Mouse (Mus musculus): ENCODE results near the gene Efcab1. TPM values are rescaled to one million over a fixed set of nuclear protein-coding genes. Genes with fewer than 3 reads are reported as not detected.
"Not testable (repeated sequence)": the region's sequence is repeated elsewhere in the genome, so short reads cannot be mapped to it uniquely, and the experiment has no call there.

Gene Efcab1
- polyA plus RNA-seq, 1 experiment from 2014 or later = 14.6 TPM

DNA sequence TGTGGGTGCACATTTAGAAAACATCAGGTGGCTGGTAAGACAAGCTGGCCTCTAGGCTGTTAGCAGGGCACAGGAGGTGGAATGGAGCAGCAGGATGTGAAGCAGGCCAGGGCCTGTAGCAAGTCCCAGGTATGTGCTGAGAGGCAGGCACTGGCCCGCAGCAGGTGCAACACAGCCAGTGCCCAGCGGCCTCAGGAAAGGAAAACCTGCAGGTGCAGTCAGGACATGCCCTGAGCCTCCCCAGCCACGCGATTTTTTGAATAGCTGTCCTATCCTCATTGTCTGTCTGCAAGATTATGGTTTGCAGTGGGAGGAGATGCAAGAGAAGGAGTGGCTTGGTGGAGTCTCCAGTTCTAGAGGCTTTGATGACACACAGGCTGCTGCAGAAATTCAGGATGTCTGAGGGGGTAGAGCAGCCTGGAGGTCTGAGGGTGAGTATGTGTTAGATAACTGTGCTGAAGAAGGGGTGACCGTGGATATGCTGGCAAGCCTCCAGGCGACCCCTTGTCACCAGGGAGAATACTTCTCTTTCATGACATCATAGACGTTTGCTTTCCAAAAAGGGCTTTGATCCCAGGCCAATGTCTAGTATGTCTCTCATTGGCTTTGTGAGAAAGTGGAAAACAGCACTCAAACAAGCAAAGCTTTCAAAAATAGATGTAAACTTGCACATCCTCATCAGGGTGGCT, 30.2 kb downstream of the Efcab1 start:
- H3K9ac ChIP-seq (replicated peaks; ENCODE audit: low read depth, low read length); H3K4me3 ChIP-seq (ENCODE audit: low read depth, low read length); H3K36me3 ChIP-seq (ENCODE audit: control insufficient read depth, insufficient read depth, low read length); H3K4me1 ChIP-seq (ENCODE audit: control insufficient read depth, insufficient read depth, low read length); H3K4me2 ChIP-seq (ENCODE audit: low read depth, low read length); H3K9me3 ChIP-seq (ENCODE audit: control insufficient read depth, low read length); ATAC-seq (ENCODE audit: low read depth); H3K27ac ChIP-seq (ENCODE audit: low read depth, low read length); H3K27me3 ChIP-seq (ENCODE audit: control insufficient read depth, insufficient read depth, low read length): not testable (repeated sequence)
- WGBS = 58% methylated on average over 7 of the region's 7 CpGs

DNA sequence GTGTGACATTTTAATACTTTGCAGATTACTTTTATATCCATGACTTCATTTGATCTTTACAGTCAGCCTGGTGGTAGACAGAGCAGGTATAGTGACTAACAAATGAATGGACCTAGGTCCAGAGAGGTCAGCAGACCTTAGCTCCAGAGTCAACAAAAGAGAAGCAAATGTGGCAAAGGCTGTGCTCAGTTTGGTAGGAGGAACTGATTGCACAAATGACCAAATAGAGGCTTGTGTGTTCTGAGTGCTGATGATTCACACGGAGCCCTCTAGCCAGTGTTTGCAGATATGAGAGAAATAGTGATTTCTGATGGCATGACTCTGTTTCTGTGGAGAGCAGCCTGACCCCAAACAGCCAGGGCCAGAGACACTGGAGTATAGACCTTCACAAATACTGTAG, 33.1 kb downstream of the Efcab1 start:
- Histone ChIP-seq H3K4me2 (ENCODE audit: low read depth, low read length) (no peak overlapping the region), H3K27me3 (ENCODE audit: control insufficient read depth, insufficient read depth, low read length) (no peaks in the 10 kb centered on the region), H3K4me1 (ENCODE audit: control insufficient read depth, insufficient read depth, low read length) (no peaks in the 10 kb centered on the region), H3K9ac (replicated peaks; ENCODE audit: low read depth, low read length) (no peak overlapping the region), H3K27ac (ENCODE audit: low read depth, low read length) (no peak overlapping the region), H3K9me3 (ENCODE audit: control insufficient read depth, low read length) (no peaks in the 10 kb centered on the region), H3K4me3 (ENCODE audit: low read depth, low read length) (no peak overlapping the region), H3K36me3 (ENCODE audit: control insufficient read depth, insufficient read depth, low read length) (no peaks in the 10 kb centered on the region)
- ATAC-seq (ENCODE audit: low read depth) = no peak
- WGBS = 88% methylated on average over 1 of the region's 1 CpGs

DNA sequence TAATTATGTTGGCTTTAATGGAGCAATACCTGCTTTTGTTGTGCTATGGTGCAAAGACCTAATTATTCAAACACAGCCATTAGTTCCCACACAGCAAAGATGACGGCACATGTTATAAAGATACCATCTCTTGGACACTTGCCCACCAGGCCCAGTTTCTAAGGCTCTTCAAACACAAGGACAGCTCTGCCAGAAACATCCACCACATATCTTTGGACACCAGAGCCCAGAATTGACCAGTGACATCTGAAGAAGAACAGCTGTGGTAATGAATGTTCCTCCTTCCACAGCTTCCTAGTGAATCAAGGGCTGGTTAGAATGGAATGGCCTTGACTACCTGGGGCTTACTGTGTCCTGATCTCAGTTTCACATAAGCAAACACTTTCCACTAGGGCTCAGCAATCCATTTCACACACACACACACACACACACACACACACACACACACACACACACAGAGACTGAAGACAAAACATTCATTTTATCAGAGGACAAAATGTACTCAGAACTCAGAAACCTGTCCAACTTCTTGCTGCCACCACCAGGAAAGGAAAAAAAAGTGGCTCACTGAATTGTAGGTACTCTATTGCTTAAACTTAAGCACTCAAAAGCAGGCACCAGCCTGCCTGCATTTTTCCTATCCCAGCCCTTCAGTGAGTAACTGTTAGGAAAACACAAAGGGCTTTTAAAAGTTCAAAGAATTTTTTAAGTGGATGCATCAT, 33.7 kb downstream of the Efcab1 start:
- Histone ChIP-seq H3K27me3 (ENCODE audit: control insufficient read depth, insufficient read depth, low read length) (no peaks in the 10 kb centered on the region), H3K9ac (replicated peaks; ENCODE audit: low read depth, low read length) (no peak overlapping the region), H3K27ac (ENCODE audit: low read depth, low read length) (no peak overlapping the region), H3K4me2 (ENCODE audit: low read depth, low read length) (no peak overlapping the region), H3K9me3 (ENCODE audit: control insufficient read depth, low read length) (no peaks in the 10 kb centered on the region), H3K36me3 (ENCODE audit: control insufficient read depth, insufficient read depth, low read length) (no peaks in the 10 kb centered on the region), H3K4me1 (ENCODE audit: control insufficient read depth, insufficient read depth, low read length) (no peaks in the 10 kb centered on the region), H3K4me3 (ENCODE audit: low read depth, low read length) (no peak overlapping the region)
- ATAC-seq (ENCODE audit: low read depth) = no peak
- WGBS = 70% methylated on average over 1 of the region's 1 CpGs

DNA sequence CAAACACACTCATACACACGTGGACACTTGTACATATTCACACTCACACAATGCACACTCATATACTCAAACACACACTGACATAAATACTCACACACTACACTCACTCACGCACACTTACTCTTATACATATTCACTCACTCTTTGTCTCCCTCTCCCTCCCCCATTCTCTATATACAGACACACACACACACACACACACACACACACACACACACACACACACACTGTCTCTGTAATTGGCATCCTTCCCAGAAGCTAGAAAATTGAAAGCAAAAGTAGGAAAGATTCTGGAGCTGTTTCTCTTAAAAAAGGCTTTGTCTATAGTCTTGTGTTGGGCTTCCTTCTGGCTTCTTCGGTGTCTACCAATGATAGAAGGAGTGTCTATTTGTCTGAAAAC, 34.5 kb downstream of the Efcab1 start:
- no peaks in the 10 kb centered on the region for H3K4me1 ChIP-seq (ENCODE audit: control insufficient read depth, insufficient read depth, low read length)
- no peak overlapping the region for H3K4me2 ChIP-seq (ENCODE audit: low read depth, low read length)
- no peak overlapping the region for H3K4me3 ChIP-seq (ENCODE audit: low read depth, low read length)
- H3K9me3 ChIP-seq (ENCODE audit: control insufficient read depth, low read length) = no peaks in the 10 kb centered on the region
- no peak overlapping the region for H3K9ac ChIP-seq (replicated peaks; ENCODE audit: low read depth, low read length)
- H3K36me3 ChIP-seq (ENCODE audit: control insufficient read depth, insufficient read depth, low read length) = no peaks in the 10 kb centered on the region
- 66% methylated on average over 3 of the region's 3 CpGs for WGBS
- H3K27me3 ChIP-seq (ENCODE audit: control insufficient read depth, insufficient read depth, low read length) = no peaks in the 10 kb centered on the region
- ATAC-seq (ENCODE audit: low read depth) = no peak
- no peak overlapping the region for H3K27ac ChIP-seq (ENCODE audit: low read depth, low read length)

DNA sequence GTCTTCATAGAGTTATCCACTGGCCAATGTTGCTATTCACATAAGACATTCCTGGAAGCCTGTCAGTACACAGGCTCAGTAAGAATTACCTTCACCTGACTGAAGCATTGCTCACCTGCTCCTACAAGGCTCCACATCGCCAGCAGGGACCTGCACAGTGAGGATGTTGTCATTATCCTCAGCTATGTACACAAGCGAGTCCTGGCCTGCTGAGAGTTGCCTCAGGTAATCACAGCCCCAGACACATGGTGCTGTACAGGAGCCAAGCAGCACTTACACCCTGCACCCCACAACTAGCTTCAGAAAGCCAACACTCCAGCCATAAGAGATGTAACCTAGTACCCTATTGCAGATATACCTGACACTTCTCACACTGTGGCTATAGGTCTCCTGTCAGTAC, 37.1 kb downstream of the Efcab1 start:
- Histone ChIP-seq H3K36me3 (ENCODE audit: control insufficient read depth, insufficient read depth, low read length) (no peaks in the 10 kb centered on the region), H3K4me2 (ENCODE audit: low read depth, low read length) (no peak overlapping the region), H3K27me3 (ENCODE audit: control insufficient read depth, insufficient read depth, low read length) (no peaks in the 10 kb centered on the region), H3K27ac (ENCODE audit: low read depth, low read length) (no peak overlapping the region), H3K4me1 (ENCODE audit: control insufficient read depth, insufficient read depth, low read length) (no peaks in the 10 kb centered on the region), H3K9me3 (ENCODE audit: control insufficient read depth, low read length) (no peaks in the 10 kb centered on the region), H3K9ac (replicated peaks; ENCODE audit: low read depth, low read length) (no peak overlapping the region), H3K4me3 (ENCODE audit: low read depth, low read length) (no peak overlapping the region)
- no peak for ATAC-seq (ENCODE audit: low read depth)
- WGBS = 80% methylated on average over 2 of the region's 2 CpGs

DNA sequence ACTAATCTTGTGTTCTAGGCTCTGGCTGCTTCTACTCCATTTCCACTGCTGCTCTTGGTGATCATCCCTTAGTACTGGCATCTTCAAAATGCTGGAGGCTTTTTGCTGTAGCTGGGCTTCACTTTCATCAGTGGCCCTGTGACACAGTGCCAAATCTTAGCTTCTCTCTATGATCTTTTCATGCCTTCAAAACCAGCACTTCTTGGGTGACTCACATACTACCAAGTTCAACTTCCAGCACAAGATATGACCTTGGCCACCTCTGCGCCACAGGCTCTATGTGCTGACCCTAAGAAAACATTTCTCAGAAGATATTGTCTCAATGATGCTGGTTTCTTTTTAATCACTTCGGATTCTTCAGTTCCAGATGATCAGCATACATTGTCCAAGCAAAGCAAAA, 41.2 kb downstream of the Efcab1 start:
- not testable (repeated sequence) for H3K27me3 ChIP-seq (ENCODE audit: control insufficient read depth, insufficient read depth, low read length); H3K4me2 ChIP-seq (ENCODE audit: low read depth, low read length); H3K4me1 ChIP-seq (ENCODE audit: control insufficient read depth, insufficient read depth, low read length); H3K4me3 ChIP-seq (ENCODE audit: low read depth, low read length); H3K9me3 ChIP-seq (ENCODE audit: control insufficient read depth, low read length); H3K36me3 ChIP-seq (ENCODE audit: control insufficient read depth, insufficient read depth, low read length); H3K27ac ChIP-seq (ENCODE audit: low read depth, low read length); ATAC-seq (ENCODE audit: low read depth); H3K9ac ChIP-seq (replicated peaks; ENCODE audit: low read depth, low read length)
- WGBS = 87% methylated on average over 2 of the region's 2 CpGs

DNA sequence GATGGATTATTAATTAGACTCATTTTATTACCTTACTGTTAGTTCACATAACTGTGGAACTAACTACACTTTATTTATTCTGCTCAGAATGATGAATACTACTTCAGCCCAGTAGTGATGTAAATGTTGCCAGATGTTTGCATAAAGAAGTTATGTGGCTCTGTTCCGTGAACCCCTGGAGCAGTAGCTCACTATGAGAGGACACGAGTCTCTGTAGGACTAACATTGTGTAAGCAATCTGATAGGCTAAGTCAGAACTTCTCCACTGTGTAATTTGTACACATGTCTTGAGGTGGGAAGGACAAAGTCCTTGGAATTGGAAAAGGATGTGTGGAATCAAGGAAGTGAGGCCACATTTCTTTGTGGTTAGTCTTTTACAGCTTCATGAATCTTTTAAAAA, 45.5 kb downstream of the Efcab1 start:
- WGBS = 76% methylated on average over 2 of the region's 2 CpGs
- Histone ChIP-seq H3K36me3 (ENCODE audit: control insufficient read depth, insufficient read depth, low read length) (no peaks in the 10 kb centered on the region), H3K4me1 (ENCODE audit: control insufficient read depth, insufficient read depth, low read length) (no peaks in the 10 kb centered on the region), H3K27ac (ENCODE audit: low read depth, low read length) (no peak overlapping the region), H3K27me3 (ENCODE audit: control insufficient read depth, insufficient read depth, low read length) (no peaks in the 10 kb centered on the region), H3K9ac (replicated peaks; ENCODE audit: low read depth, low read length) (no peak overlapping the region), H3K4me2 (ENCODE audit: low read depth, low read length) (no peak overlapping the region), H3K9me3 (ENCODE audit: control insufficient read depth, low read length) (no peaks in the 10 kb centered on the region), H3K4me3 (ENCODE audit: low read depth, low read length) (no peak overlapping the region)
- ATAC-seq (ENCODE audit: low read depth) = no peak

DNA sequence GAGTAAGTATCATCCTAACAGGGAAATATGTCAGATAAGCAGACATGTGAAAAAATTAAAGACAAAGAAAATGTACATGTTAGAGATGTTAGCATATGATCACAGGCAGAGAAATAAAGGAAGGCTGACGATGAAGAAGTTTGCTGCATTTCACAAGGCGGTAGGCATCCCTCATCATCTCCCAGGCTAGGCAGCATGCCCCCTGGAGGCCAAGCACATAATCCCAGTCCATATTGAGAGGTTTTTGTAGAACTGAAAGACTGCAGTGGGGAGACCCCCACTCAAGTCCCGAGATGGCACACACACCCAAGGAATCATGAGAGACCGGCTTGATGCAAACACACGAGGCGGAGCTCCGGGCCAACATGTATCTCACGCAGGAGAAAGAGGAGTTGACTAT, 53.3 kb downstream of the Efcab1 start:
- Histone ChIP-seq H3K9ac (replicated peaks; ENCODE audit: low read depth, low read length) (no peak overlapping the region), H3K4me3 (ENCODE audit: low read depth, low read length) (no peak overlapping the region), H3K27me3 (ENCODE audit: control insufficient read depth, insufficient read depth, low read length) (no peaks in the 10 kb centered on the region), H3K4me1 (ENCODE audit: control insufficient read depth, insufficient read depth, low read length) (no peaks in the 10 kb centered on the region), H3K36me3 (ENCODE audit: control insufficient read depth, insufficient read depth, low read length) (no peaks in the 10 kb centered on the region), H3K9me3 (ENCODE audit: control insufficient read depth, low read length) (no peaks in the 10 kb centered on the region), H3K4me2 (ENCODE audit: low read depth, low read length) (no peak overlapping the region), H3K27ac (ENCODE audit: low read depth, low read length) (no peak overlapping the region)
- 97% methylated on average over 8 of the region's 8 CpGs for WGBS
- no peak for ATAC-seq (ENCODE audit: low read depth)

DNA sequence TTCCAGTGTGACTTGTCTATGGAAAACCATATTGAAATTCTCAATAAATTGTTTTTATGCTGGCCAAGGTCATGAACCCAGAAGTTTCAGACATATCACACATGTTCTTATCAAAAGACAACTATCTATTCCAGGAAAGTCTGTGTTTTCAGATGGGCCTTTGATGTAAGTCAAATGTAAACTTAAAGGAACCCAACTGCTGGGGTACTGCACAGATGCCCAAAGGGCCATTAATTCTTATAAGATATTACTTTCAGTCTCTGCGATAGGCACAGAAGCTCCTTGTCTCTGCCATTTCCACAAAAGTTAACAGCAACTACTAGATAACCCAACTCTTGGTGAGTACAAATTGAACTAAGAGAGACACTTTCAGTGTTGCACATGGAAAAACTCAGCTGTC, 67.3 kb downstream of the Efcab1 start:
- 86% methylated on average over 1 of the region's 1 CpGs for WGBS
- Histone ChIP-seq H3K27ac (ENCODE audit: low read depth, low read length) (no peak overlapping the region), H3K9me3 (ENCODE audit: control insufficient read depth, low read length) (no peaks in the 10 kb centered on the region), H3K36me3 (ENCODE audit: control insufficient read depth, insufficient read depth, low read length) (no peaks in the 10 kb centered on the region), H3K27me3 (ENCODE audit: control insufficient read depth, insufficient read depth, low read length) (no peaks in the 10 kb centered on the region), H3K4me1 (ENCODE audit: control insufficient read depth, insufficient read depth, low read length) (no peaks in the 10 kb centered on the region), H3K4me3 (ENCODE audit: low read depth, low read length) (no peak overlapping the region), H3K9ac (replicated peaks; ENCODE audit: low read depth, low read length) (no peak overlapping the region), H3K4me2 (ENCODE audit: low read depth, low read length) (no peak overlapping the region)
- ATAC-seq (ENCODE audit: low read depth) = no peak

Measured in neural tube, embryonic 14.5 days (tissue).